Mouse (Mus musculus) heart, postnatal 0 days (tissue): ENCODE data around the gene Sox12.
A peak's percentile ranks its signal among the peaks of the same experiment; 100 is the strongest.

Experiments used
- CTCF ChIP-seq: IDR thresholded peaks from 2 replicates; pipeline ENCODE4 v1.5.1; 2016; ENCODE audit warnings: antibody characterized with exemption, control low read depth, low read depth
- EP300 ChIP-seq: IDR thresholded peaks from 2 replicates; pipeline ENCODE4 v1.6.1; 2016; ENCODE audit warnings: antibody characterized with exemption, low read depth

DNA sequence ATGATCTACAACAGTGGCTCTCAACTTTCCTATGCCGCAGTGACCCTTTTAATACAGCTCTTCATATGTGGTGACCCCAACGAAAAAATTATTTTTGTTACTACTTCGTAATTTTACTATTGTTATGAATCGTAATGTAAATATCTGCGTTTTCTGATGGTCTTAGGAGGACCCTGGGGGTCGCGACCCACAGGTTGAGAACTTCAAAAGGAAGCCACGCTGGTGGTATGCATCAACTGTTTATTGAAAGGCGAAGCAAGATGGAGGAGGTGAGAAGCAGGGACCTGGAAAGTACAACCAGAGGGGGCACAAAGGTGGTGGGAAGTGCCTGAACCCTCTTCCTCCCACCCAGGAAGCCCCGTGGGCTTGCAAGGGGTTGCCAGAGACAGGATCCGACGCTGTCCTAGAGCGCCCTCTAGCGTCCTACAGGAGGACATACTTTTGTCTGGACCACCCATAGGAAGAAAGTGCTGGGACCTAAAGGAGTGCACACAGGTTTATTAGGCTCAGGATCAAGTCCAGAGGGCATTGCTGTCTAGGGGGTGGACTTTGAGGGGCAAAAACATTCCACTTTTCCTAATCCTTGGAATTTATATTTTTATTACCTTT is 29.2 kb downstream of the Sox12 start:
- TF ChIP-seq CTCF (peak; percentile 93), EP300 (no peak)
